Mouse (Mus musculus) liver, embryonic 16.5 days (tissue): Measurements from ENCODE around the gene Dglucy. TPM values are rescaled to one million over a fixed set of nuclear protein-coding genes. Genes with fewer than 3 reads are reported as not detected.

Experiments
- ATAC-seq: fragments of 200-750 bp; cut with Nextera tagmentation; 2 replicates; pipeline ENCODE4 v1.8.0; 2017; ENCODE audit warnings: low read depth, mild to moderate bottlenecking, moderate number of reproducible peaks, moderate library complexity
- H3K27ac ChIP-seq: fragments of 300-500 bp; sonication (generic); 2 replicates; pipeline ENCODE4 v1.5.1; 2014; ENCODE audit warnings: mild to moderate bottlenecking, low read length
- H3K27me3 ChIP-seq: fragments of 300-500 bp; sonication (generic); 2 replicates; pipeline ENCODE4 v1.6.1; 2014; ENCODE audit warnings: low read depth, low read length, mixed read lengths; ENCODE audit not compliant: control insufficient read depth, insufficient read depth
- H3K36me3 ChIP-seq: fragments of 300-500 bp; sonication (generic); 2 replicates; pipeline ENCODE4 v1.6.1; 2014; ENCODE audit warnings: mild to moderate bottlenecking; ENCODE audit not compliant: control insufficient read depth, insufficient read depth
- H3K4me1 ChIP-seq: fragments of 300-500 bp; sonication (generic); 2 replicates; pipeline ENCODE4 v1.6.1; 2014; ENCODE audit warnings: low read depth, low read length, mixed read lengths; ENCODE audit not compliant: control insufficient read depth
- H3K4me2 ChIP-seq: fragments of 300-500 bp; sonication (generic); 2 replicates; pipeline ENCODE4 v1.6.1; 2014; ENCODE audit warnings: low read depth, low read length, mixed read lengths
- H3K4me3 ChIP-seq: fragments of 300-500 bp; sonication (generic); 2 replicates; pipeline ENCODE4 v1.5.1; 2014; ENCODE audit warnings: low read depth, mild to moderate bottlenecking, low read length
- H3K9ac ChIP-seq: fragments of 300-500 bp; sonication (generic); 2 replicates; pipeline ENCODE4 v1.6.1; 2014; ENCODE audit warnings: low read depth, low read length
- H3K9me3 ChIP-seq: fragments of 300-500 bp; sonication (generic); replicated peaks from 2 replicates; pipeline ENCODE4 v1.6.1; 2016; ENCODE audit warnings: low read length; ENCODE audit not compliant: control insufficient read depth
- WGBS: fragments of 180-500 bp; shearing (Covaris S2); extraction: QIAGEN DNeasy Blood & Tissue Kit; methylation state at CpG from one replicate; pipeline ENCODE4 v1.1.7; 2014; ENCODE audit not compliant: insufficient replicate concordance; 5-methylcytosine and 5-hydroxymethylcytosine counted together
- polyA plus RNA-seq: library from polyadenylated mRNA; unstranded; fragments of >200 nt; fragmentation: Nextera tagmentation; extraction: Ambion mirVana; gene quantifications from 2 replicates; pipeline ENCODE4 v1.2.1, GENCODE M21; 2015

Gene Dglucy
- polyA plus RNA-seq, 1 experiment from 2014 or later = 1.1 TPM

GRCm38 (mm10) chr12:100862856-100863446 lies 84.1 kb downstream of the Dglucy start:
- Histone ChIP-seq H3K36me3 (no peaks in the 10 kb centered on the region), H3K4me1 (no peaks in the 10 kb centered on the region), H3K9ac (no peak overlapping the region), H3K4me3 (no peak overlapping the region), H3K4me2 (no peak overlapping the region), H3K27me3 (no peaks in the 10 kb centered on the region), H3K27ac (no peak overlapping the region), H3K9me3 (no peaks in the 10 kb centered on the region)
- peak; percentile 43; the same call in 1 of the 2 replicates for ATAC-seq
- 67% methylated on average over 3 of the region's 3 CpGs for WGBS

- Histone ChIP-seq H3K9ac (no peak overlapping the region), H3K27ac (no peak overlapping the region)
These were observed 86.2 kb downstream of the Dglucy start for GRCm38 (mm10) chr12:100865072-100865471.

GRCm38 (mm10) chr12:100865509-100866078 lies 86.7 kb downstream of the Dglucy start:
- Histone ChIP-seq H3K9ac (no peak overlapping the region), H3K4me1 (no peaks in the 10 kb centered on the region), H3K4me3 (no peak overlapping the region), H3K9me3 (no peaks in the 10 kb centered on the region), H3K4me2 (no peak overlapping the region), H3K36me3 (no peaks in the 10 kb centered on the region), H3K27me3 (no peaks in the 10 kb centered on the region), H3K27ac (no peak overlapping the region)
- no peak for ATAC-seq
- WGBS = 60% methylated on average over 11 of the region's 11 CpGs

More at GRCm38 (mm10) chr12:100865072-100865471, 86.2 kb downstream of the Dglucy start:
- no peaks in the 10 kb centered on the region for H3K4me1 ChIP-seq
- no peak overlapping the region for H3K4me2 ChIP-seq
- H3K27me3 ChIP-seq = no peaks in the 10 kb centered on the region
- H3K4me3 ChIP-seq = no peak overlapping the region
- H3K9me3 ChIP-seq = no peaks in the 10 kb centered on the region
- H3K36me3 ChIP-seq = no peaks in the 10 kb centered on the region
- no peak for ATAC-seq

GRCm38 (mm10) chr12:100867097-100867496 lies 88.2 kb downstream of the Dglucy start:
- 79% methylated on average over 8 of the region's 8 CpGs for WGBS
- no peak overlapping the region for H3K4me3 ChIP-seq
- H3K27ac ChIP-seq = no peak overlapping the region
- ATAC-seq = no peak
- no peaks in the 10 kb centered on the region for H3K36me3 ChIP-seq
- H3K4me2 ChIP-seq = no peak overlapping the region
- H3K9me3 ChIP-seq = no peaks in the 10 kb centered on the region
- H3K27me3 ChIP-seq = no peaks in the 10 kb centered on the region
- H3K4me1 ChIP-seq = no peaks in the 10 kb centered on the region
- no peak overlapping the region for H3K9ac ChIP-seq

- H3K4me1 ChIP-seq = no peaks in the 10 kb centered on the region
- H3K36me3 ChIP-seq = no peaks in the 10 kb centered on the region
- WGBS = 50% methylated on average over 4 of the region's 4 CpGs
- no peak overlapping the region for H3K27ac ChIP-seq
- no peak overlapping the region for H3K4me3 ChIP-seq
- ATAC-seq = no peak
- H3K9me3 ChIP-seq = no peaks in the 10 kb centered on the region
- no peak overlapping the region for H3K4me2 ChIP-seq
- no peaks in the 10 kb centered on the region for H3K27me3 ChIP-seq
- no peak overlapping the region for H3K9ac ChIP-seq
These were observed 89.3 kb downstream of the Dglucy start for GRCm38 (mm10) chr12:100868049-100868622.

- Histone ChIP-seq H3K4me2 (no peak overlapping the region), H3K27ac (no peak overlapping the region), H3K4me3 (no peak overlapping the region), H3K27me3 (no peaks in the 10 kb centered on the region), H3K36me3 (no peaks in the 10 kb centered on the region), H3K4me1 (no peaks in the 10 kb centered on the region), H3K9ac (no peak overlapping the region), H3K9me3 (no peaks in the 10 kb centered on the region)
- no peak for ATAC-seq
- 75% methylated on average over 6 of the region's 6 CpGs for WGBS
These were observed 92.4 kb downstream of the Dglucy start for GRCm38 (mm10) chr12:100871234-100871633.

- H3K9me3 ChIP-seq = no peaks in the 10 kb centered on the region
- H3K27me3 ChIP-seq = no peaks in the 10 kb centered on the region
- no peak overlapping the region for H3K4me3 ChIP-seq
- H3K4me1 ChIP-seq = no peaks in the 10 kb centered on the region
- no peaks in the 10 kb centered on the region for H3K36me3 ChIP-seq
- no peak overlapping the region for H3K27ac ChIP-seq
- 51% methylated on average over 2 of the region's 2 CpGs for WGBS
- H3K9ac ChIP-seq = no peak overlapping the region
- ATAC-seq = no peak
- H3K4me2 ChIP-seq = no peak overlapping the region
These were observed 93.0 kb downstream of the Dglucy start for GRCm38 (mm10) chr12:100871841-100872240.

- Histone ChIP-seq H3K27me3 (no peaks in the 10 kb centered on the region), H3K27ac (no peak overlapping the region), H3K4me3 (no peak overlapping the region), H3K4me2 (no peak overlapping the region), H3K36me3 (no peaks in the 10 kb centered on the region), H3K9me3 (no peaks in the 10 kb centered on the region), H3K9ac (no peak overlapping the region), H3K4me1 (no peaks in the 10 kb centered on the region)
- 57% methylated on average over 3 of the region's 3 CpGs for WGBS
- no peak for ATAC-seq
These were observed 94.8 kb downstream of the Dglucy start for GRCm38 (mm10) chr12:100873612-100874011.

DNA sequence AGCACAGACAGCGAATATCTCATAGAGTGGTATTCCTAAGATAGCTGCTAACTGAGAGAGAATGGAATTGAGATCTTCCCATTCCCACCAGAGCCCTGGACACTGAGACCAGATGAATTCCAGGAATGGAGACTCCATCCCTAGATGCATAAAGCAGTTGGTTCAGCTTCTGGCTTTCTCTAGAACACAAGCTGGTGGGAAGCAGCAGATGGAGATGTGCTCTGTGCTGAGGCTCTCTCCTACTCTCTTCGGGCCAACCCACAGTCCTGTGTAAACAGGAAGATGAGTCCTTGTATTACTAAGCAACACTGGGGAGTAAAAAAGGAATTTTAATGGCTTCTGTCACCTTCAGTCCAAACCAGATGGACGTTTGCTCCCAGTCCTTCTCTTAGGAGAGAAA lies 96.7 kb downstream of the Dglucy start:
- H3K4me1 ChIP-seq = no peaks in the 10 kb centered on the region
- no peaks in the 10 kb centered on the region for H3K36me3 ChIP-seq
- no peaks in the 10 kb centered on the region for H3K9me3 ChIP-seq
- WGBS = 39% methylated on average over 3 of the region's 3 CpGs
- no peak for ATAC-seq
- no peak overlapping the region for H3K9ac ChIP-seq
- no peaks in the 10 kb centered on the region for H3K27me3 ChIP-seq
- no peak overlapping the region for H3K4me3 ChIP-seq
- H3K4me2 ChIP-seq = no peak overlapping the region
- no peak overlapping the region for H3K27ac ChIP-seq
